Mouse (Mus musculus): Measurements from ENCODE around the gene Cdk6. TPM values are rescaled to one million over a fixed set of nuclear protein-coding genes. Genes with fewer than 3 reads are reported as not detected.

The Cdk6 gene
- polyA plus RNA-seq, 2 experiments, result 5.7 to 13.9 TPM

DNA sequence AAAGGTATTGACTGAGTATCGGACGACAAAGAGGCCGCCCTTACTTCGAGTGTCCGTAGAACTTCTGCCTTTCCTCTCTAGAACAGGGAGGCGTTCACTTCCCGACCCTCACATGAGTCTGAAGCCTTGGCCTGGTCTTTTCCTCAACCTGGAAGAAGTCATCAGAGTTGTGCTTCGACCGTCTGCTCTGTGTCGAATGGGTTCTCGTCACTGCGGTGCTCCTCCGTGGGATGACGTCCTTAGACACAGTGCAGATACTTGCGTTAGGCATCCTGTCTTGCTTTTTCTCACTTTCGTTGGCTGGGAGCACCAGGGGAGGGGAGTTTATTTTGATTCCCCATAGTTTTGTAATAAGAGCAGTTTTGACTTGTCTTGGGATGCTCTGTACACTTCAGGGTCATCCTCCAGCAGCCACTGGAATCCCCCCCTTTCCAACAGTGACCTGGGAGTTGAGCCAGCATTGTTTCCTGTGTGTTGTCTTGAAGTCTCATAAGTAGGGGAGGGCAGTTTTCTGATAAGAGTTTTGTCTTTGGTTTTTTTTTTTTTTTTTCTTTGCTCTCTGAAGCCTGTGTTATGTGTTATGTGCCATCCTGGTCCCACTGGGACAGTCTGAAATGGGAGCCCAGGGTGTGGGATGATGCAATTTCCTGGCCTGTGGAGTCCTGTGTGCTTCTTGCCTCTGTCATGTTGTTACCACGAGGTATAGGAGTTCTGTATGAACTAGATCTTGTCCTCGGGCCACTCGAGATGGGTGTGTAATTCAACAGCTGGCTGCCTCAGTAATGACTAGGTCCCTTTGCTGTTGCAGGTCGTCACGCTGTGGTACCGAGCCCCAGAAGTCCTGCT is 131.2 kb downstream of the Cdk6 start:
- WGBS (ENCODE audit: insufficient replicate concordance), result 77% methylated on average over 22 of the region's 22 CpGs
- ATAC-seq (ENCODE audit: insufficient read depth), result no peak
- no peak for TF ChIP-seq EP300 (IDR thresholded peaks at IDR 0.05; ENCODE audit: low read depth)
- H3K36me3 ChIP-seq (replicated peaks; ENCODE audit: control insufficient read depth, insufficient read depth, low read depth), result no peaks in the 10 kb centered on the region
- H3K4me2 ChIP-seq (ENCODE audit: low read depth), result no peak overlapping the region
- no peak for DNase-seq (ENCODE audit: low read depth in 3 of 3, low spot score in 3 of 3)
- no peak overlapping the region for H3K4me3 ChIP-seq (ENCODE audit: insufficient read depth in 1 of 2, low read depth in 2 of 2, low read length in 2 of 2)
- H3K4me1 ChIP-seq (replicated peaks; ENCODE audit: control insufficient read depth in 2 of 2, insufficient read depth in 2 of 2, low read length in 1 of 2), result no peaks in the 10 kb centered on the region
- H3K9me3 ChIP-seq (ENCODE audit: control insufficient read depth, low read length), result no peaks in the 10 kb centered on the region
- no peak overlapping the region for H3K9ac ChIP-seq (replicated peaks)
- H3K27me3 ChIP-seq (ENCODE audit: control insufficient read depth, insufficient read depth, low read length), result no peaks in the 10 kb centered on the region
- H3K27ac ChIP-seq, result no peak overlapping the region

DNA sequence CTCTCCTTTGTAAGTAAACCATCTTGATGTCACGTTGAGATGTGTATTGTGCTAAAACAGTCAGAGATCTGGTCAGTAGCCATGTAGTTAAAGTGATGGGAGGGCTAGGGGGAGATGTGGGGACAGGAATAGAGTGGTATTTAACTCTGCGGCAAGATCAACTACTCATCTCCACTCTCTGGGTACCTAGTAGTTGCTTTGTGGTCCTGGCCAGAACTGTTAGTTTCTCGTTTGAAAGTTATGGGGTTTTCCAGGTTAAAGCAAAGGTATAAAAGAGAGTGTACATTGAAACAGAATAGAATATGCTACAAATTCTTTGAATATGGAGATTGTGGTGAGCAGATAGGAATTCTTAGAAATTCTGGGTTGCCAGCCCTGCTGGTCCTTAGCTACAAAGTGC is 136.4 kb downstream of the Cdk6 start:
- Histone ChIP-seq H3K27me3 (ENCODE audit: control insufficient read depth, insufficient read depth, low read length) (no peaks in the 10 kb centered on the region), H3K4me3 (ENCODE audit: insufficient read depth in 1 of 2, low read depth in 2 of 2, low read length in 2 of 2) (no peak overlapping the region), H3K4me2 (ENCODE audit: low read depth) (no peak overlapping the region), H3K4me1 (replicated peaks; ENCODE audit: control insufficient read depth in 2 of 2, insufficient read depth in 2 of 2, low read length in 1 of 2) (peaks cover 0 to 4% of the 10 kb centered on the region in 2 experiments; a peak in 1 of 4 replicates), H3K27ac (no peak overlapping the region), H3K36me3 (replicated peaks; ENCODE audit: control insufficient read depth, insufficient read depth, low read depth) (no peaks in the 10 kb centered on the region), H3K9me3 (ENCODE audit: control insufficient read depth, low read length) (no peaks in the 10 kb centered on the region), H3K9ac (replicated peaks) (no peak overlapping the region)
- no peak for DNase-seq (ENCODE audit: low read depth in 3 of 3, low spot score in 3 of 3)
- WGBS (ENCODE audit: insufficient replicate concordance), result 44% methylated on average over 3 of the region's 3 CpGs
- no peak for TF ChIP-seq EP300 (IDR thresholded peaks at IDR 0.05; ENCODE audit: low read depth)
- no peak for ATAC-seq (ENCODE audit: insufficient read depth)

DNA sequence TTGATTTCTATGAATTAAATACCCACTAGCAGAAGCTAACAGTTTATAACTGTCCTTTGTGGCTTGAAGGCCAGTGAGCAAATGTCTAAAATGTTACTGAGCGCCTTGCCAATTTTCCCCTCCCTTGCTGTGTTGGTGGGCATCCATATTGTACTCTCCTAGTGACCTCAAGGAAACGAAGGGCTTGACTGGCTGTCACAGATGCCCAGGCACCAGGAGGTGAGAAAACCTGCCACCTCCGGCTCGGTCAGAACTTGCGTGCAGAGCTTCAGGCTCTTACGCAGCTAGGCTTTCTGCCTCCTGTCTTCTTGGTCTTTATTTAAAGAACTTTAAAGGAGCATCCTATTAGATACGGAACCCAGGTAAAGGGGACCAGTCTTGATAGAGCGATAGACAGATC is 136.9 kb downstream of the Cdk6 start:
- H3K9me3 ChIP-seq (ENCODE audit: control insufficient read depth, low read length), result no peaks in the 10 kb centered on the region
- H3K4me2 ChIP-seq (ENCODE audit: low read depth), result no peak overlapping the region
- no peaks in the 10 kb centered on the region for H3K36me3 ChIP-seq (replicated peaks; ENCODE audit: control insufficient read depth, insufficient read depth, low read depth)
- no peak overlapping the region for H3K4me3 ChIP-seq (ENCODE audit: insufficient read depth in 1 of 2, low read depth in 2 of 2, low read length in 2 of 2)
- H3K27me3 ChIP-seq (ENCODE audit: control insufficient read depth, insufficient read depth, low read length), result no peaks in the 10 kb centered on the region
- peaks cover 0 to 4% of the 10 kb centered on the region in 2 experiments; a peak in 1 of 4 replicates for H3K4me1 ChIP-seq (replicated peaks; ENCODE audit: control insufficient read depth in 2 of 2, insufficient read depth in 2 of 2, low read length in 1 of 2)
- no peak overlapping the region for H3K9ac ChIP-seq (replicated peaks)
- no peak overlapping the region for H3K27ac ChIP-seq
- ATAC-seq (ENCODE audit: insufficient read depth), result no peak
- 81% methylated on average over 8 of the region's 8 CpGs for WGBS (ENCODE audit: insufficient replicate concordance)
- TF ChIP-seq CTCF (IDR thresholded peaks at IDR 0.05; ENCODE audit: low read depth) (no peak), EP300 (IDR thresholded peaks at IDR 0.05; ENCODE audit: low read depth) (no peak)
- DNase-seq (ENCODE audit: low read depth in 3 of 3, low spot score in 3 of 3), result no peak

DNA sequence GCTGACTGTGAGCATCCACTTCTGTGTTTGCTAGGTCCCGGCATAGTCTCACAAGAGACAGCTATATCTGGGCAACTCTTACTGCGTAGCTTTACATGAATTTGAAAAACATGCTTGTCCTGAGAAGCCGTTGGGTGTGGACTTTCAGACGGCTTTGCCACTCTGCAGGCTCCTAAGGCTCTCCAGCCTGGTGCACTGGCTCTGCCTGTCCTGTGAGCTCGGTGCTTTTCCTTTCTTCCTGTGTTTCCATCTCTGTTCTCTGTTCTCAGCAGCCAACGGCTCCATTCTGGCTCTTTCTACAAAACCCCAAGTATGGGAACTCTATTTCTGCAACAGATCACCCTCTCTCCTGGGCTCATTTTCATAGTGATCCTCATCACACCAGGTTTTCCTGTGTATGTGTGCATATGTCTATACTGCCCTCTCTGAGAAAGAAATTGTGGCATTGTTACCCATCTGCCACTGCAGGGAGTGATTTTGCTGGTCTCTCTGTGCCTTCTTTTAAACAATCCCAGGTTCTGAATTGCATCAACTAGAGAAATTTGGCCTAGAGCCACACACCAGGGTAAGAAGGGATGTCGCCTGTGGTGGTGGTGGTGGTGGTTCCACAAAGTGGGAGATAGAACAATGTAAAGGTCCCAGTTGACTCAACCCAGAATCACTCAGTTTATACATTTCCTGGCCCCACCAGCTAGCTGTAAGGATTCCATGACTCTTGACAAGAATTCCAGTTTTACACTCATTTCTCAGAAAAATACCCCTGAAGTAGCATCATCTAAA is 137.9 kb downstream of the Cdk6 start:
- ATAC-seq (ENCODE audit: insufficient read depth), result no peak

More for the DNA sequence above, 137.9 kb downstream of the Cdk6 start:
- peaks cover 0 to 4% of the 10 kb centered on the region in 2 experiments; a peak in 1 of 4 replicates for H3K4me1 ChIP-seq (replicated peaks; ENCODE audit: control insufficient read depth in 2 of 2, insufficient read depth in 2 of 2, low read length in 1 of 2)
- H3K4me2 ChIP-seq (ENCODE audit: low read depth), result no peak overlapping the region
- H3K36me3 ChIP-seq (replicated peaks; ENCODE audit: control insufficient read depth, insufficient read depth, low read depth), result no peaks in the 10 kb centered on the region
- H3K27me3 ChIP-seq (ENCODE audit: control insufficient read depth, insufficient read depth, low read length), result no peaks in the 10 kb centered on the region
- no peak for TF ChIP-seq CTCF (IDR thresholded peaks at IDR 0.05; ENCODE audit: low read depth)
- TF ChIP-seq EP300 (IDR thresholded peaks at IDR 0.05; ENCODE audit: low read depth), result no peak
- WGBS (ENCODE audit: insufficient replicate concordance), result 70% methylated on average over 7 of the region's 7 CpGs
- no peak overlapping the region for H3K4me3 ChIP-seq (ENCODE audit: insufficient read depth in 1 of 2, low read depth in 2 of 2, low read length in 2 of 2)
- DNase-seq (ENCODE audit: low read depth in 3 of 3, low spot score in 3 of 3), result no peak
- H3K9me3 ChIP-seq (ENCODE audit: control insufficient read depth, low read length), result no peaks in the 10 kb centered on the region
- no peak overlapping the region for H3K27ac ChIP-seq
- no peak overlapping the region for H3K9ac ChIP-seq (replicated peaks)

All from liver, embryonic 14.5 days (tissue).